25 mouse cellular contexts compared by ENCODE assay signal in the genomic region with DNA sequence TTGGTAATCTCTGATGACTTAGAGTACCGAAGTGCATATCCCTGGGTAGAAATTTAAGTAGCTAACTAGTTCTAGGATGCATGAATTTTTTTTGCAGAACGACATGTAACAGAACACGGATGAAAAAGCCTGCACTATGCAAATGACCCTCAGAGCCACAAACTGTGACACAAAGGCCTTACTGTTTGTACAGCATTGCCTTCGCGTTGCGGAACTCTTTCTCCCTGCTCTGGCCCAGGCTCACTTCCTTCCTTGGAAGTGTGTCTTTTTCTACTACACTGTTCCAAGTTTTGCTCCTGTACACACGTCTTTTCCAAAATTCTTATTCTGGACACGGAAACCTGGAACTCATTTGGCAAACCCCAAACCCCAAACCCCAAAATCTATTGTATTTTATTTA. TPM values are rescaled to one million over a fixed set of nuclear protein-coding genes. Genes with fewer than 3 reads are reported as not detected.
DNase-seq lines count a peak whose midpoint lies in the region; ATAC-seq lines count a peak whose summit lies in the region.
"Had no signal": no experiment of that assay in that cellular context is flagged by ENCODE, and none has a peak within 500 bp of the region (broad histone marks: within the 10 kb centered on the region; RNA-seq: fewer than 3 reads in every experiment).

No protein-coding gene starts in this region.

- no peak overlapping the region for H3K4me2 ChIP-seq in embryonic facial prominence, embryonic 13.5 days
- H3K4me2 ChIP-seq in hindbrain, embryonic 16.5 days (ENCODE audit: low read length): no peak overlapping the region
- H3K4me2 ChIP-seq in hindbrain, embryonic 11.5 days (replicated peaks; ENCODE audit: low read depth, low read length): no peak overlapping the region
- no peak overlapping the region for H3K4me2 ChIP-seq in midbrain, embryonic 12.5 days (replicated peaks)
- H3K4me2 ChIP-seq: embryonic facial prominence, embryonic 12.5 days; heart, embryonic 11.5 days; intestine, embryonic 15.5 days; liver, embryonic 15.5 days; lung, embryonic 15.5 days had no signal

- no peak for ATAC-seq in embryonic facial prominence, embryonic 13.5 days (ENCODE audit: insufficient number of reproducible peaks, insufficient read depth, low FRiP score, low TSS enrichment, low read depth)
- peak; percentile 82; the same call in 1 of the 2 replicates for ATAC-seq in hindbrain, embryonic 16.5 days
- no peak for ATAC-seq in hindbrain, embryonic 11.5 days (ENCODE audit: low FRiP score)
- 0 out of 2 replicates have a peak, but pooled peaks have one; percentile 23 for ATAC-seq in midbrain, embryonic 12.5 days (ENCODE audit: low FRiP score, low read depth)
- ATAC-seq: intestine, embryonic 15.5 days had no signal

- no peaks in the 10 kb centered on the region for H3K9me3 ChIP-seq in embryonic facial prominence, embryonic 13.5 days
- H3K9me3 ChIP-seq in embryonic facial prominence, embryonic 10.5 days: no peaks in the 10 kb centered on the region
- H3K9me3 ChIP-seq in hindbrain, embryonic 16.5 days (ENCODE audit: control insufficient read depth, low read length): no peaks in the 10 kb centered on the region
- H3K9me3 ChIP-seq in hindbrain, embryonic 11.5 days (ENCODE audit: control insufficient read depth, low read length): no peaks in the 10 kb centered on the region
- no peaks in the 10 kb centered on the region for H3K9me3 ChIP-seq in midbrain, embryonic 12.5 days
- H3K9me3 ChIP-seq in midbrain, embryonic 10.5 days (replicated peaks): no peaks in the 10 kb centered on the region
- H3K9me3 ChIP-seq: embryonic facial prominence, embryonic 12.5 days; intestine, embryonic 15.5 days; liver, embryonic 15.5 days; lung, embryonic 15.5 days had no signal

- no peaks in the 10 kb centered on the region for H3K36me3 ChIP-seq in embryonic facial prominence, embryonic 13.5 days
- no peaks in the 10 kb centered on the region for H3K36me3 ChIP-seq in embryonic facial prominence, embryonic 10.5 days (replicated peaks)
- no peaks in the 10 kb centered on the region for H3K36me3 ChIP-seq in hindbrain, embryonic 16.5 days (ENCODE audit: control insufficient read depth, insufficient read depth, low read length)
- no peaks in the 10 kb centered on the region for H3K36me3 ChIP-seq in hindbrain, embryonic 11.5 days (ENCODE audit: control insufficient read depth, insufficient read depth, low read length)
- H3K36me3 ChIP-seq in midbrain, embryonic 12.5 days: no peaks in the 10 kb centered on the region
- H3K36me3 ChIP-seq in midbrain, embryonic 10.5 days: no peaks in the 10 kb centered on the region
- H3K36me3 ChIP-seq: embryonic facial prominence, embryonic 12.5 days; intestine, embryonic 15.5 days; liver, embryonic 15.5 days; lung, embryonic 15.5 days had no signal

- no peak for DNase-seq in embryonic facial prominence, embryonic 10.5 days (ENCODE audit: low spot score)
- no peak for DNase-seq in hindbrain, embryonic 11.5 days (ENCODE audit: low spot score)
- no peak for DNase-seq in midbrain, embryonic 10.5 days (ENCODE audit: low spot score)
- peak; percentile 3 for DNase-seq in Muller cell, postnatal 12 days (ENCODE audit: inconsistent ontology term)
- DNase-seq in adrenal gland, postnatal 4 days (ENCODE audit: low spot score in 2 of 2): no peak
- DNase-seq: adrenal gland, postnatal 36 days; cerebellum, adult 18-20 months; cerebellum, postnatal 14 days; gastrocnemius, postnatal 14 days; heart, adult 11 months; kidney, adult 8-10 months; kidney, postnatal 14 days; liver; lung, postnatal 36 days; thymus, adult 18-20 months; thymus, postnatal 36 days had no signal

- H3K4me1 ChIP-seq in embryonic facial prominence, embryonic 13.5 days: no peaks in the 10 kb centered on the region
- no peaks in the 10 kb centered on the region for H3K4me1 ChIP-seq in embryonic facial prominence, embryonic 10.5 days
- no peaks in the 10 kb centered on the region for H3K4me1 ChIP-seq in hindbrain, embryonic 16.5 days (ENCODE audit: control insufficient read depth, insufficient read depth, low read depth, low read length)
- H3K4me1 ChIP-seq in hindbrain, embryonic 11.5 days (replicated peaks; ENCODE audit: control insufficient read depth, insufficient read depth, low read length): no peaks in the 10 kb centered on the region
- H3K4me1 ChIP-seq in midbrain, embryonic 12.5 days: no peaks in the 10 kb centered on the region
- H3K4me1 ChIP-seq in midbrain, embryonic 10.5 days: no peaks in the 10 kb centered on the region
- H3K4me1 ChIP-seq: embryonic facial prominence, embryonic 12.5 days; intestine, embryonic 15.5 days; liver, embryonic 15.5 days; lung, embryonic 15.5 days had no signal

- H3K9ac ChIP-seq in embryonic facial prominence, embryonic 13.5 days: no peak overlapping the region
- H3K9ac ChIP-seq in hindbrain, embryonic 16.5 days (ENCODE audit: low read depth, low read length): no peak overlapping the region
- no peak overlapping the region for H3K9ac ChIP-seq in hindbrain, embryonic 11.5 days (ENCODE audit: low read depth, low read length)
- H3K9ac ChIP-seq in midbrain, embryonic 12.5 days (replicated peaks): no peak overlapping the region
- H3K9ac ChIP-seq: embryonic facial prominence, embryonic 12.5 days; intestine, embryonic 15.5 days; liver, embryonic 15.5 days; lung, embryonic 15.5 days had no signal

- H3K4me3 ChIP-seq in embryonic facial prominence, embryonic 13.5 days: no peak overlapping the region
- no peak overlapping the region for H3K4me3 ChIP-seq in embryonic facial prominence, embryonic 10.5 days
- H3K4me3 ChIP-seq in hindbrain, embryonic 16.5 days (ENCODE audit: low read length): no peak overlapping the region
- no peak overlapping the region for H3K4me3 ChIP-seq in hindbrain, embryonic 11.5 days (ENCODE audit: low read depth, low read length)
- H3K4me3 ChIP-seq in midbrain, embryonic 12.5 days: no peak overlapping the region
- no peak overlapping the region for H3K4me3 ChIP-seq in midbrain, embryonic 10.5 days
- H3K4me3 ChIP-seq: embryonic facial prominence, embryonic 12.5 days; intestine, embryonic 15.5 days; liver, embryonic 15.5 days; lung, embryonic 15.5 days; megakaryocyte, embryonic 14.5 days had no signal

- WGBS in embryonic facial prominence, embryonic 13.5 days: 29% methylated on average over 8 of the region's 8 CpGs
- 51% methylated on average over 8 of the region's 8 CpGs for WGBS in embryonic facial prominence, embryonic 10.5 days
- 52% methylated on average over 8 of the region's 8 CpGs for WGBS in hindbrain, embryonic 16.5 days
- WGBS in hindbrain, embryonic 11.5 days: 66% methylated on average over 8 of the region's 8 CpGs
- WGBS in midbrain, embryonic 12.5 days: 64% methylated on average over 8 of the region's 8 CpGs
- 83% methylated on average over 8 of the region's 8 CpGs for WGBS in midbrain, embryonic 10.5 days

- no peaks in the 10 kb centered on the region for H3K27me3 ChIP-seq in embryonic facial prominence, embryonic 13.5 days
- no peaks in the 10 kb centered on the region for H3K27me3 ChIP-seq in embryonic facial prominence, embryonic 10.5 days (replicated peaks; ENCODE audit: low read depth, poor library complexity, severe bottlenecking)
- no peaks in the 10 kb centered on the region for H3K27me3 ChIP-seq in hindbrain, embryonic 16.5 days (replicated peaks; ENCODE audit: control insufficient read depth, insufficient read depth, low read length)
- no peaks in the 10 kb centered on the region for H3K27me3 ChIP-seq in hindbrain, embryonic 11.5 days (ENCODE audit: control insufficient read depth, insufficient read depth, low read length)
- H3K27me3 ChIP-seq in midbrain, embryonic 12.5 days: no peaks in the 10 kb centered on the region
- H3K27me3 ChIP-seq in midbrain, embryonic 10.5 days (ENCODE audit: low read depth, poor library complexity, severe bottlenecking): no peaks in the 10 kb centered on the region
- H3K27me3 ChIP-seq: embryonic facial prominence, embryonic 12.5 days; intestine, embryonic 15.5 days; liver, embryonic 15.5 days; lung, embryonic 15.5 days; megakaryocyte, embryonic 14.5 days had no signal

- H3K27ac ChIP-seq in embryonic facial prominence, embryonic 13.5 days: peak overlapping the region; percentile 29; the same call in 1 of the 2 replicates
- H3K27ac ChIP-seq in embryonic facial prominence, embryonic 10.5 days (replicated peaks): no peak overlapping the region
- no peak overlapping the region for H3K27ac ChIP-seq in hindbrain, embryonic 16.5 days (ENCODE audit: low read depth, low read length)
- H3K27ac ChIP-seq in hindbrain, embryonic 11.5 days (ENCODE audit: low read depth, low read length): no peak overlapping the region
- H3K27ac ChIP-seq in midbrain, embryonic 12.5 days (replicated peaks): no peak overlapping the region
- H3K27ac ChIP-seq in midbrain, embryonic 10.5 days (replicated peaks): no peak overlapping the region
- H3K27ac ChIP-seq: embryonic facial prominence, embryonic 12.5 days; intestine, embryonic 15.5 days; liver, embryonic 15.5 days; lung, embryonic 15.5 days had no signal

RNA-seq across cellular contexts. Expression of gene Crot, which starts 14.2 kb away (rescaled TPM):
- polyA plus RNA-seq in embryonic facial prominence, embryonic 13.5 days (2015; fragmentation: Nextera tagmentation; extraction: Ambion mirVana): 43.6 and 47.3 TPM in 2 replicates
- polyA plus RNA-seq in embryonic facial prominence, embryonic 10.5 days (2016; fragmentation: Nextera tagmentation; extraction: Ambion mirVana): 36.5 and 37.2 TPM in 2 replicates
- 23.6 and 24.8 TPM in 2 replicates for polyA plus RNA-seq in hindbrain, embryonic 16.5 days (2015; fragmentation: Nextera tagmentation; extraction: Ambion mirVana)
- 32.3 and 33.6 TPM in 2 replicates for polyA plus RNA-seq in hindbrain, embryonic 11.5 days (2014; fragmentation: Nextera tagmentation; extraction: Ambion mirVana)
- polyA plus RNA-seq in midbrain, embryonic 12.5 days (2016; fragmentation: Nextera tagmentation; extraction: Ambion mirVana): 22.9 and 25.8 TPM in 2 replicates
- 26.9 and 29.0 TPM in 2 replicates for polyA plus RNA-seq in midbrain, embryonic 10.5 days (2016; fragmentation: Nextera tagmentation; extraction: Ambion mirVana)
- total RNA-seq in adrenal gland, postnatal 4 days (2021): 10 to 100 TPM; 43.0 to 64.2 TPM

Comparison
In these comparisons a context has a peak if more than half of its experiments do, and no peak if none do; other contexts are left out.
1. ATAC-seq: peak in hindbrain, embryonic 16.5 days (single experiment) and midbrain, embryonic 12.5 days (single experiment); none in embryonic facial prominence, embryonic 13.5 days (single experiment) and hindbrain, embryonic 11.5 days (single experiment).